Mouse (Mus musculus) liver, embryonic 14.5 days (tissue): ENCODE measurements around the gene Tunar. TPM values are rescaled to one million over a fixed set of nuclear protein-coding genes. Genes with fewer than 3 reads are reported as not detected.

Experiments
- ATAC-seq: fragments of 200-750 bp; cut with Nextera tagmentation; 2 replicates; pipeline ENCODE4 v1.8.0; 2017; ENCODE audit warnings: moderate number of reproducible peaks, mild to moderate bottlenecking, moderate library complexity; ENCODE audit not compliant: insufficient read depth
- DNase-seq, 3 experiments: peaks; one replicate each; pipeline ENCODE4 v3.0.0-alpha.2; 2012 to 2013; ENCODE audit warnings: low read depth in 3 of 3, low spot score in 3 of 3
- H3K27ac ChIP-seq: fragments of 300-500 bp; sonication (generic); 2 replicates; pipeline ENCODE4 v1.5.1; 2014; ENCODE audit warnings: moderate library complexity, mild to moderate bottlenecking, control low read depth, inconsistent platforms
- H3K27me3 ChIP-seq: fragments of 300-500 bp; sonication (generic); 2 replicates; pipeline ENCODE4 v1.6.1; 2014; ENCODE audit warnings: mild to moderate bottlenecking, low read length, moderate library complexity; ENCODE audit not compliant: control insufficient read depth, insufficient read depth
- H3K36me3 ChIP-seq: fragments of 300-500 bp; sonication (generic); replicated peaks from 2 replicates; pipeline ENCODE4 v1.6.1; 2014; ENCODE audit warnings: low read depth; ENCODE audit not compliant: control insufficient read depth, insufficient read depth
- H3K4me1 ChIP-seq, 2 experiments: fragments of 200-500 bp in 1 of 2; fragments of 300-500 bp in 1 of 2; sonication (generic) in 1 of 2; replicated peaks; 2 replicates each; pipeline ENCODE4 v1.6.1; 2012 to 2014; ENCODE audit warnings: antibody characterized with exemption in 1 of 2, inconsistent platforms in 1 of 2, low read length in 1 of 2; ENCODE audit not compliant: control insufficient read depth in 2 of 2, insufficient read depth in 2 of 2
- H3K4me2 ChIP-seq: fragments of 300-500 bp; sonication (generic); 2 replicates; pipeline ENCODE4 v1.6.1; 2014; ENCODE audit warnings: low read depth, mild to moderate bottlenecking, control low read depth, moderate library complexity
- H3K4me3 ChIP-seq, 2 experiments: fragments of 200-500 bp in 1 of 2; fragments of 300-500 bp in 1 of 2; sonication (generic) in 1 of 2; 2 replicates each; pipeline ENCODE4 v1.5.1; 2012 to 2014; ENCODE audit warnings: low read depth in 2 of 2, low read length in 2 of 2, mild to moderate bottlenecking in 2 of 2, control low read depth in 1 of 2, inconsistent platforms in 1 of 2, moderate library complexity in 1 of 2; ENCODE audit not compliant: insufficient read depth in 1 of 2
- H3K9ac ChIP-seq: fragments of 300-500 bp; sonication (generic); replicated peaks from 2 replicates; pipeline ENCODE4 v1.6.1; 2014; ENCODE audit warnings: mild to moderate bottlenecking, control low read depth, moderate library complexity
- H3K9me3 ChIP-seq: fragments of 300-500 bp; sonication (generic); 2 replicates; pipeline ENCODE4 v1.6.1; 2016; ENCODE audit warnings: low read length, mixed read lengths; ENCODE audit not compliant: control insufficient read depth
- CTCF ChIP-seq: IDR thresholded peaks from 2 replicates; pipeline ENCODE4 v1.5.1; 2016; ENCODE audit warnings: antibody characterized with exemption, low read depth, control low read depth
- EP300 ChIP-seq: IDR thresholded peaks from 2 replicates; pipeline ENCODE4 v1.6.1; 2016; ENCODE audit warnings: antibody characterized with exemption, low read depth
- WGBS: fragments of 180-500 bp; shearing (Covaris S2); extraction: QIAGEN DNeasy Blood & Tissue Kit; methylation state at CpG from one replicate; pipeline ENCODE4 v1.1.7; 2014; ENCODE audit not compliant: insufficient replicate concordance; 5-methylcytosine and 5-hydroxymethylcytosine counted together
- polyA plus RNA-seq, 2 experiments: library from polyadenylated mRNA; depleted of rRNA in 1 of 2; stranded (reverse) in 1 of 2; unstranded in 1 of 2; fragments of >200 nt; fragmentation: Nextera tagmentation in 1 of 2; extraction: Ambion mirVana in 1 of 2; gene quantifications; 2 replicates each; pipeline versions ENCODE4 v1.2.1 to v1.2.3; 2012 to 2014

The Tunar gene
- polyA plus RNA-seq, 2 experiments: not detected

GRCm38 (mm10) chr12:105354266-105354665, 20.6 kb downstream of the Tunar start:
- ATAC-seq (no peak), DNase-seq (no peak)
- H3K4me3 ChIP-seq: no peak overlapping the region
- H3K9ac ChIP-seq: no peak overlapping the region
- H3K4me1 ChIP-seq: no peaks in the 10 kb centered on the region
- TF ChIP-seq CTCF: no peak
- TF ChIP-seq EP300: no peak
- H3K27me3 ChIP-seq: no peaks in the 10 kb centered on the region
- no peaks in the 10 kb centered on the region for H3K9me3 ChIP-seq
- WGBS: 69% methylated on average over 9 of the region's 9 CpGs
- H3K4me2 ChIP-seq: no peak overlapping the region
- no peak overlapping the region for H3K27ac ChIP-seq
- H3K36me3 ChIP-seq: no peaks in the 10 kb centered on the region

- Histone ChIP-seq H3K27ac (no peak overlapping the region), H3K27me3 (no peaks in the 10 kb centered on the region), H3K4me2 (no peak overlapping the region), H3K9ac (no peak overlapping the region), H3K4me1 (no peaks in the 10 kb centered on the region), H3K36me3 (no peaks in the 10 kb centered on the region), H3K4me3 (no peak overlapping the region), H3K9me3 (no peaks in the 10 kb centered on the region)
- WGBS: 66% methylated on average over 8 of the region's 8 CpGs
- TF ChIP-seq EP300: no peak
- no peak for TF ChIP-seq CTCF
- ATAC-seq: no peak
- DNase-seq: no peak
These were observed 21.1 kb downstream of the Tunar start for GRCm38 (mm10) chr12:105354772-105355171.

- no peak for ATAC-seq
- Histone ChIP-seq H3K27me3 (no peaks in the 10 kb centered on the region), H3K4me3 (no peak overlapping the region), H3K27ac (no peak overlapping the region), H3K4me2 (no peak overlapping the region), H3K36me3 (no peaks in the 10 kb centered on the region), H3K4me1 (no peaks in the 10 kb centered on the region), H3K9ac (no peak overlapping the region), H3K9me3 (no peaks in the 10 kb centered on the region)
- WGBS: 72% methylated on average over 13 of the region's 13 CpGs
- DNase-seq: no peak
- TF ChIP-seq EP300 (no peak), CTCF (no peak)
These were observed 23.1 kb downstream of the Tunar start for GRCm38 (mm10) chr12:105356781-105357180.

- no peaks in the 10 kb centered on the region for H3K4me1 ChIP-seq
- no peak overlapping the region for H3K9ac ChIP-seq
- DNase-seq: no peak
- no peak overlapping the region for H3K4me2 ChIP-seq
- no peak overlapping the region for H3K4me3 ChIP-seq
- TF ChIP-seq EP300 (no peak), CTCF (no peak)
- H3K27me3 ChIP-seq: no peaks in the 10 kb centered on the region
- no peaks in the 10 kb centered on the region for H3K36me3 ChIP-seq
- ATAC-seq: no peak
- 71% methylated on average over 2 of the region's 2 CpGs for WGBS
- no peak overlapping the region for H3K27ac ChIP-seq
- H3K9me3 ChIP-seq: no peaks in the 10 kb centered on the region
These were observed 30.0 kb downstream of the Tunar start for GRCm38 (mm10) chr12:105363648-105364047.

- TF ChIP-seq CTCF (no peak), EP300 (no peak)
- Histone ChIP-seq H3K27ac (no peak overlapping the region), H3K9ac (no peak overlapping the region), H3K36me3 (no peaks in the 10 kb centered on the region), H3K27me3 (no peaks in the 10 kb centered on the region), H3K9me3 (no peaks in the 10 kb centered on the region), H3K4me3 (no peak overlapping the region), H3K4me1 (no peaks in the 10 kb centered on the region), H3K4me2 (no peak overlapping the region)
- WGBS: 65% methylated on average over 8 of the region's 8 CpGs
- DNase-seq (no peak), ATAC-seq (no peak)
These were observed 40.9 kb downstream of the Tunar start for GRCm38 (mm10) chr12:105374564-105374963.
